Mouse (Mus musculus) olfactory bulb, adult 2 months (tissue): ENCODE data around the gene Naaladl1.

Experiments used
- CTCF ChIP-seq: fragments of 200-500 bp; IDR thresholded peaks from 2 replicates; pipeline ENCODE4 v1.5.1; 2012; ENCODE audit warnings: low read depth, mild to moderate bottlenecking, low read length, moderate library complexity; ENCODE audit not compliant: insufficient read depth
- POLR2A ChIP-seq: fragments of 200-500 bp; IDR thresholded peaks from 2 replicates; pipeline ENCODE4 v1.6.1; 2012; ENCODE audit warnings: mild to moderate bottlenecking, low read depth, low read length, moderate library complexity; ENCODE audit not compliant: insufficient read depth

GRCm38 (mm10) chr19:6124898-6125297 lies 19.3 kb downstream of the Naaladl1 start:
- TF ChIP-seq CTCF (no peak), POLR2A (no peak)
